Mouse (Mus musculus): ENCODE measurements around the gene Gm45844.
"Not testable (repeated sequence)": the region's sequence is repeated elsewhere in the genome, so short reads cannot be mapped to it uniquely, and the experiment has no call there.

- TF ChIP-seq CTCF (IDR thresholded peaks at IDR 0.05; ENCODE audit: borderline replicate concordance, control insufficient read depth, extremely low read depth, insufficient read depth, low read length, poor library complexity); POLR2A (IDR thresholded peaks at IDR 0.05; ENCODE audit: control insufficient read depth, extremely low read depth, insufficient read depth, low read length, poor library complexity): not testable (repeated sequence)
These were observed 30.9 kb downstream of the Gm45844 start, which contains the start of gene Vmn2r29 for GRCm38 (mm10) chr7:7247228-7247627.
